Mouse (Mus musculus): Measurements from ENCODE around the gene Olfr12. TPM values are rescaled to one million over a fixed set of nuclear protein-coding genes. Genes with fewer than 3 reads are reported as not detected.

Olfr12 gene
- polyA plus RNA-seq, 1 experiment from 2014 or later, result not detected

GRCm38 (mm10) chr1:92657025-92657820 lies 39.6 kb downstream of the Olfr12 start:
- H3K27ac ChIP-seq (ENCODE audit: low read length), result no peak overlapping the region
- no peaks in the 10 kb centered on the region for H3K27me3 ChIP-seq (ENCODE audit: control insufficient read depth, insufficient read depth, low read depth, low read length)
- H3K9me3 ChIP-seq (replicated peaks; ENCODE audit: control insufficient read depth, low read length, poor library complexity, severe bottlenecking), result no peaks in the 10 kb centered on the region
- no peak overlapping the region for H3K9ac ChIP-seq (ENCODE audit: low read depth, low read length)
- no peak for ATAC-seq
- H3K4me2 ChIP-seq (ENCODE audit: low read length), result no peak overlapping the region
- no peaks in the 10 kb centered on the region for H3K36me3 ChIP-seq (ENCODE audit: control insufficient read depth, insufficient read depth, low read length)
- H3K4me3 ChIP-seq (ENCODE audit: low read depth, low read length), result no peak overlapping the region
- H3K4me1 ChIP-seq (ENCODE audit: control insufficient read depth, insufficient read depth, low read length), result no peaks in the 10 kb centered on the region
- 86% methylated on average over 11 of the region's 11 CpGs for WGBS

DNA sequence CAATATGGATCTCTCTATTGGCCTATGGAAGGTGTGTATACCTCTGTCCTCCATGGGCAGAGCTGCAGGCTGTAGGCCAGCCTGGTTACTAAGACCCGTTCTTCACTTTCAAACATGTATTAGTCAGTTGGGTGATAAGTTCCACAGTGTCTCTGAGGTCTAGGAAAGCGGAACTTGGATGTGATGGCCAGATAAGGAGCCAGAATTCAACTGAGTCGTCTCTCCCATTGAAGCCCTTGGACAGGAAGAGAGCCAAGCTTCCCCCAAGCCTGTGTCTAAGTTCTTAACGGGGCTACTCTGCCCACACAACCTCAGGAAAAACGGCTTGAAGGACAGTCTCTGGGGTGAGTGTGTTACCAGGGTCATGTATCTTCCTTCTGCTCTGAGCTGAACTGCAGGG lies 41.8 kb downstream of the Olfr12 start:
- H3K9ac ChIP-seq (ENCODE audit: low read depth, low read length), result no peak overlapping the region
- WGBS, result 71% methylated on average over 5 of the region's 5 CpGs
- H3K4me1 ChIP-seq (ENCODE audit: control insufficient read depth, insufficient read depth, low read length), result no peaks in the 10 kb centered on the region
- no peaks in the 10 kb centered on the region for H3K36me3 ChIP-seq (ENCODE audit: control insufficient read depth, insufficient read depth, low read length)
- no peak overlapping the region for H3K4me3 ChIP-seq (ENCODE audit: low read depth, low read length)
- no peak overlapping the region for H3K27ac ChIP-seq (ENCODE audit: low read length)
- no peak overlapping the region for H3K4me2 ChIP-seq (ENCODE audit: low read length)
- no peaks in the 10 kb centered on the region for H3K27me3 ChIP-seq (ENCODE audit: control insufficient read depth, insufficient read depth, low read depth, low read length)
- H3K9me3 ChIP-seq (replicated peaks; ENCODE audit: control insufficient read depth, low read length, poor library complexity, severe bottlenecking), result no peaks in the 10 kb centered on the region
- no peak for ATAC-seq

- no peak overlapping the region for H3K9ac ChIP-seq (ENCODE audit: low read depth, low read length)
- H3K9me3 ChIP-seq (replicated peaks; ENCODE audit: control insufficient read depth, low read length, poor library complexity, severe bottlenecking), result no peaks in the 10 kb centered on the region
- H3K27me3 ChIP-seq (ENCODE audit: control insufficient read depth, insufficient read depth, low read depth, low read length), result no peaks in the 10 kb centered on the region
- no peaks in the 10 kb centered on the region for H3K4me1 ChIP-seq (ENCODE audit: control insufficient read depth, insufficient read depth, low read length)
- no peaks in the 10 kb centered on the region for H3K36me3 ChIP-seq (ENCODE audit: control insufficient read depth, insufficient read depth, low read length)
- WGBS, result 78% methylated on average over 6 of the region's 6 CpGs
- no peak for ATAC-seq
- H3K27ac ChIP-seq (ENCODE audit: low read length), result no peak overlapping the region
- no peak overlapping the region for H3K4me3 ChIP-seq (ENCODE audit: low read depth, low read length)
- H3K4me2 ChIP-seq (ENCODE audit: low read length), result no peak overlapping the region
Measured at GRCm38 (mm10) chr1:92667106-92667505, 49.5 kb downstream of the Olfr12 start.

DNA sequence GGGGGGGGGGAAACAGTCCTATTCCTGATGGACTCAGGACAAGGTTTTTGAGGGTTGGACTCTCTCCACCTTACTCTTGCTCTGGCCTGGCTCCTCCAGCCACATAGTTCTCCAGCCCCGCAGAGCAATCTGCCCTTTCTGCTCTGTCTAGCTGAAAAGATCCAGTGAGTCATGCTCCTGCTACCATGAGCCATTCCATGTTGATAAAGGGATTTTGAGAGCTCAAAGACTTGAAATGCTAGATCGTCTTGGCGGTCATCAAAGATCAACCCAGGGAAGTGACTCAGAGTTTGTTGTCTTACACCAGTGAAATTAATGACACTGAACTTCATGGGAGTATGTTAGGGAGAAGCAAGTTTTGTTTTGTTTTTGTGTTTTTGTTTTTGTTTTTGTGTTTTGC lies 51.8 kb downstream of the Olfr12 start:
- H3K4me3 ChIP-seq (ENCODE audit: low read depth, low read length), result no peak overlapping the region
- no peak overlapping the region for H3K27ac ChIP-seq (ENCODE audit: low read length)
- no peak overlapping the region for H3K4me2 ChIP-seq (ENCODE audit: low read length)
- H3K9ac ChIP-seq (ENCODE audit: low read depth, low read length), result no peak overlapping the region
- 96% methylated on average over 3 of the region's 3 CpGs for WGBS
- H3K36me3 ChIP-seq (ENCODE audit: control insufficient read depth, insufficient read depth, low read length), result no peaks in the 10 kb centered on the region
- H3K4me1 ChIP-seq (ENCODE audit: control insufficient read depth, insufficient read depth, low read length), result no peaks in the 10 kb centered on the region
- ATAC-seq, result no peak
- H3K27me3 ChIP-seq (ENCODE audit: control insufficient read depth, insufficient read depth, low read depth, low read length), result no peaks in the 10 kb centered on the region
- no peaks in the 10 kb centered on the region for H3K9me3 ChIP-seq (replicated peaks; ENCODE audit: control insufficient read depth, low read length, poor library complexity, severe bottlenecking)

DNA sequence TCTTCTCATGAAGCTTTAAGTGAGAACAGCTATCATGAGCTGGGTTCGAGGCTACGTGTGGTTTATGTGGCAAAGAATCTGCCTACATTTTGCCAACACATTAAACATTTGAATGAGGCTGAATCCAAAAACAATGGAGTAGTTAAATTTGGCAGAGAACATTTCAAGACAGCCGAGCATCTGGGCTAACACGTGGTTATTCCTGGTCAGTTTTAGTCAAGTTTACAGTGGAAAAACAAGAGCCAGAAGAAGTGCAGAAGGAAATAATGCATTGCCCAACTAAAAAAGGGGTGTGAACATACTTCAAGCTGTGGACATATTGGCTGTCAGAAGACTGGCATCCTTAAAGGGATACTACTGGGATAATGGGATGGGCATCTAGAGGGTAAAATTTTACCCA lies 53.7 kb downstream of the Olfr12 start:
- H3K36me3 ChIP-seq (ENCODE audit: control insufficient read depth, insufficient read depth, low read length), result no peaks in the 10 kb centered on the region
- ATAC-seq, result no peak
- H3K27ac ChIP-seq (ENCODE audit: low read length), result no peak overlapping the region
- no peak overlapping the region for H3K9ac ChIP-seq (ENCODE audit: low read depth, low read length)
- no peaks in the 10 kb centered on the region for H3K4me1 ChIP-seq (ENCODE audit: control insufficient read depth, insufficient read depth, low read length)
- WGBS, result 89% methylated on average over 4 of the region's 4 CpGs
- no peak overlapping the region for H3K4me3 ChIP-seq (ENCODE audit: low read depth, low read length)
- H3K27me3 ChIP-seq (ENCODE audit: control insufficient read depth, insufficient read depth, low read depth, low read length), result no peaks in the 10 kb centered on the region
- no peak overlapping the region for H3K4me2 ChIP-seq (ENCODE audit: low read length)
- H3K9me3 ChIP-seq (replicated peaks; ENCODE audit: control insufficient read depth, low read length, poor library complexity, severe bottlenecking), result no peaks in the 10 kb centered on the region

Other genes starting within 250 kb of the Olfr12 start
- gene Ndufa10, start 143.9 kb upstream of the Olfr12 start, polyA plus RNA-seq (2015; fragmentation: Nextera tagmentation; extraction: Ambion mirVana), result 300 and 309 TPM in 2 replicates
- gene Olfr1416, start 132.7 kb upstream of the Olfr12 start, polyA plus RNA-seq (2015; fragmentation: Nextera tagmentation; extraction: Ambion mirVana), result not detected in 2 replicates
- gene Olfr1415, start 121.7 kb upstream of the Olfr12 start, polyA plus RNA-seq (2015; fragmentation: Nextera tagmentation; extraction: Ambion mirVana), result not detected in 2 replicates
- gene Olfr1414, start 99.1 kb upstream of the Olfr12 start, polyA plus RNA-seq (2015; fragmentation: Nextera tagmentation; extraction: Ambion mirVana), result not detected in 2 replicates
- gene Olfr1413, start 46.5 kb upstream of the Olfr12 start, polyA plus RNA-seq (2015; fragmentation: Nextera tagmentation; extraction: Ambion mirVana), result not detected in 2 replicates
- gene Olfr1412, start 32.0 kb upstream of the Olfr12 start, polyA plus RNA-seq (2015; fragmentation: Nextera tagmentation; extraction: Ambion mirVana), result not detected in 2 replicates
- gene Olfr1411, start 23.4 kb upstream of the Olfr12 start, polyA plus RNA-seq (2015; fragmentation: Nextera tagmentation; extraction: Ambion mirVana), result not detected in 2 replicates
- not detected in 2 replicates for gene Olfr1410, start 12.0 kb upstream of the Olfr12 start, polyA plus RNA-seq (2015; fragmentation: Nextera tagmentation; extraction: Ambion mirVana)
- 492 and 521 TPM in 2 replicates for gene Cops9, start 24.2 kb downstream of the Olfr12 start, polyA plus RNA-seq (2015; fragmentation: Nextera tagmentation; extraction: Ambion mirVana)
- 0.65 TPM in 1 of 2 replicates, not detected in the other for gene Otos, start 31.1 kb downstream of the Olfr12 start, polyA plus RNA-seq (2015; fragmentation: Nextera tagmentation; extraction: Ambion mirVana)
- 49.3 and 54.6 TPM in 2 replicates for gene Gpc1, start 213.9 kb downstream of the Olfr12 start, polyA plus RNA-seq (2015; fragmentation: Nextera tagmentation; extraction: Ambion mirVana)